Mouse (Mus musculus): ENCODE data around the gene Atxn7.

Atxn7 gene

DNA sequence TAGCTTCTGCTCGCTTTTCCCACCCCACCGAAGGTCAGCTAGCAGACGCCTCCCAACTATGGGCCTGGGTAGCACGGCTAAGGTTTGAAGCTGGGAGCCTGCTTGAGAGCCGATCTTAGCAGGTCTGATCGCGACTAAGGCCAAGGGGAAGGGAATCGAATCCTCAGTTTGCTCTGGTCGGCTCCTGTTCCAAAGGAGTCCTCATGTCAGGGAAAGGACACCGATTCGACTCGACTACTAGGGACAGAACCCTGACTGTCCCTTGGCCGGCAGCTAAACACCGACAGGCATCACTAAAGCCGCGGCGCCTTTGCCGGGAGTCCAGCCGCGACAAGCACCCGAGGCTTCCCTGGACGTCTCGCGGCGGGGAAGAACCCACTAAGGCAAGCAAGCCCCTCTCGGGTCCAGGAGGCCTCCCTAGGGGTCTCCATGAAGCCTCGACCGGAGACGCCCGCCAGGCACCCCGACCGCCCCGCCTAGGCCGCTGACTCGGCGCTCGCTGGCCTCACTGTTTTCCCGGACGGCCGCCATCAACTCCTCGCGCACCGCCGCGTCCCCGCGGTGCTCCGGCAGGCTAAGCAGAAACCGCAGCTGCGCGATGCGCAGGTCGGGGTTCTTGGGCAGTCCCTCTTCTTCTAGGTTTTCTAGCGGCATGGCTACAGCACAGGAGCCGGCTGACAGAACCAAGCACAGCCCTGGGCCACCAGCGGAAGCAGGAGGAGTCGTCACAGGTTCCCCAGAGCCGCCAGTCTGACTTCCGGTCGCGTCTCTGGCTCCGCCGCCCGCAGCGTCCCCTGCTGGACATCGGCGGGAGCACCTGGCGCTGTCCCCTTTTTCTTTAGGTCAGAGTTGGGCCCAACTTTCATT, 159.2 kb downstream of the Atxn7 start, which contains the start of gene Psmd6:
Gene Psmd6 (minus strand): TSS at position 755 of the 867 bp plus-strand sequence.
- peak; percentile 80 to 89 for DNase-seq (ENCODE audit: low spot score in 2 of 2)

Measured in thymus, postnatal 10 days (tissue).